Mouse (Mus musculus): ENCODE data around the gene Rbm25.
A peak's percentile ranks its signal among the peaks of the same experiment; 100 is the strongest.
"Not testable (repeated sequence)": the region's sequence is repeated elsewhere in the genome, so short reads cannot be mapped to it uniquely, and the experiment has no call there.

Gene Rbm25

GRCm38 (mm10) chr12:83630936-83631335, at the start of gene Rbm25:
Gene Rbm25, plus strand, starts transcription at chr12:83631236.
- not testable (repeated sequence) for DNase-seq (ENCODE audit: low read depth in 1 of 2, low spot score in 2 of 2)

GRCm38 (mm10) chr12:83582106-83582505, 48.9 kb upstream of the Rbm25 start:
- DNase-seq (ENCODE audit: low read depth in 1 of 2, low spot score in 2 of 2), result no peak

GRCm38 (mm10) chr12:83582747-83583146, 48.3 kb upstream of the Rbm25 start:
- DNase-seq (ENCODE audit: low read depth in 1 of 2, low spot score in 2 of 2), result no peak

- no peak for DNase-seq (ENCODE audit: low read depth in 1 of 2, low spot score in 2 of 2)
These were observed 44.4 kb upstream of the Rbm25 start for GRCm38 (mm10) chr12:83586628-83587027.

GRCm38 (mm10) chr12:83591754-83592501, 39.1 kb upstream of the Rbm25 start:
- no peak for DNase-seq (ENCODE audit: low read depth in 1 of 2, low spot score in 2 of 2)

- DNase-seq (ENCODE audit: low read depth in 1 of 2, low spot score in 2 of 2), result no peak
These were observed 36.5 kb upstream of the Rbm25 start for GRCm38 (mm10) chr12:83594454-83595040.

GRCm38 (mm10) chr12:83596191-83596954, 34.7 kb upstream of the Rbm25 start:
- DNase-seq (ENCODE audit: low read depth in 1 of 2, low spot score in 2 of 2), result no peak

- DNase-seq (ENCODE audit: low read depth in 1 of 2, low spot score in 2 of 2), result peak; percentile 88 to 93
These were observed 34.0 kb upstream of the Rbm25 start, which contains the start of gene Zfyve1 for GRCm38 (mm10) chr12:83597025-83597501. Gene Zfyve1, minus strand, starts transcription at chr12:83597222.

GRCm38 (mm10) chr12:83597881-83598280, 33.2 kb upstream of the Rbm25 start:
- DNase-seq (ENCODE audit: low read depth in 1 of 2, low spot score in 2 of 2), result no peak

- DNase-seq (ENCODE audit: low read depth in 1 of 2, low spot score in 2 of 2), result no peak
These were observed 28.8 kb upstream of the Rbm25 start for GRCm38 (mm10) chr12:83602285-83602684.

GRCm38 (mm10) chr12:83606411-83606810, 24.6 kb upstream of the Rbm25 start:
- not testable (repeated sequence) for DNase-seq (ENCODE audit: low read depth in 1 of 2, low spot score in 2 of 2)

GRCm38 (mm10) chr12:83617261-83617660, 13.8 kb upstream of the Rbm25 start:
- DNase-seq (ENCODE audit: low read depth in 1 of 2, low spot score in 2 of 2), result no peak

GRCm38 (mm10) chr12:83618981-83619380, 12.1 kb upstream of the Rbm25 start:
- no peak for DNase-seq (ENCODE audit: low read depth in 1 of 2, low spot score in 2 of 2)

- DNase-seq (ENCODE audit: low read depth in 1 of 2, low spot score in 2 of 2), result not testable (repeated sequence)
These were observed 10.3 kb upstream of the Rbm25 start for GRCm38 (mm10) chr12:83620694-83621093.

GRCm38 (mm10) chr12:83622031-83622755, 8.8 kb upstream of the Rbm25 start:
- DNase-seq (ENCODE audit: low read depth in 1 of 2, low spot score in 2 of 2), result no peak

GRCm38 (mm10) chr12:83624321-83624720, 6.7 kb upstream of the Rbm25 start:
- no peak for DNase-seq (ENCODE audit: low read depth in 1 of 2, low spot score in 2 of 2)

GRCm38 (mm10) chr12:83631743-83632679, 975 bp downstream of the Rbm25 start:
- DNase-seq (ENCODE audit: low read depth in 1 of 2, low spot score in 2 of 2), result peak; percentile 94 to 96

GRCm38 (mm10) chr12:83632680-83633025, 1.6 kb downstream of the Rbm25 start:
- DNase-seq (ENCODE audit: low read depth in 1 of 2, low spot score in 2 of 2), result peak in 1 of 2 experiments; percentile 19

GRCm38 (mm10) chr12:83633807-83634206, 2.8 kb downstream of the Rbm25 start:
- no peak for DNase-seq (ENCODE audit: low read depth in 1 of 2, low spot score in 2 of 2)

GRCm38 (mm10) chr12:83641233-83641632, 10.2 kb downstream of the Rbm25 start:
- DNase-seq (ENCODE audit: low read depth in 1 of 2, low spot score in 2 of 2), result no peak

Data from monocyte, adult 2 months (primary cell).